Mouse (Mus musculus): ENCODE measurements around the gene Ociad1. TPM values are rescaled to one million over a fixed set of nuclear protein-coding genes. Genes with fewer than 3 reads are reported as not detected.

Ociad1 gene
- total RNA-seq, 2 experiments from 2014 or later, result 390 to 412 TPM

DNA sequence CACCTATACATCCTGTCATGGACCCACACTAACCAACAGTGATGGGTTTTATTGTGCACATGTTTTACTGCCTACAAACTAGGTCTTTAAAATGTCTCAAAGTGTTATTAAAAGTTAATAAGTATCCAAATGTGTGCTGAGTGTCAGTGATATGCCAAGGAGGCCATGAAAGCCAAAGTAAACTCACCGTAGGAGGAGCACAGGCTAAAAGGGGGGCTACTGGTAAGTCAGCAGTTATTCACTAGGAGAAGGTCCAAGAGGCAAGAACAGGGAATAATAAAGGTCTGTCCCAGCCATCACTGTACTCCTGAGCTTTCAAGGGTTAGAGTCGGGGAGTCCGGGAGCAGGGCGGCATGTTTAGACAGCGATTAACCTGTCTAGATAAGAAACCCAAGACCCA, 43.9 kb downstream of the Ociad1 start:
- DNase-seq (ENCODE audit: low spot score in 2 of 2), result no peak

DNA sequence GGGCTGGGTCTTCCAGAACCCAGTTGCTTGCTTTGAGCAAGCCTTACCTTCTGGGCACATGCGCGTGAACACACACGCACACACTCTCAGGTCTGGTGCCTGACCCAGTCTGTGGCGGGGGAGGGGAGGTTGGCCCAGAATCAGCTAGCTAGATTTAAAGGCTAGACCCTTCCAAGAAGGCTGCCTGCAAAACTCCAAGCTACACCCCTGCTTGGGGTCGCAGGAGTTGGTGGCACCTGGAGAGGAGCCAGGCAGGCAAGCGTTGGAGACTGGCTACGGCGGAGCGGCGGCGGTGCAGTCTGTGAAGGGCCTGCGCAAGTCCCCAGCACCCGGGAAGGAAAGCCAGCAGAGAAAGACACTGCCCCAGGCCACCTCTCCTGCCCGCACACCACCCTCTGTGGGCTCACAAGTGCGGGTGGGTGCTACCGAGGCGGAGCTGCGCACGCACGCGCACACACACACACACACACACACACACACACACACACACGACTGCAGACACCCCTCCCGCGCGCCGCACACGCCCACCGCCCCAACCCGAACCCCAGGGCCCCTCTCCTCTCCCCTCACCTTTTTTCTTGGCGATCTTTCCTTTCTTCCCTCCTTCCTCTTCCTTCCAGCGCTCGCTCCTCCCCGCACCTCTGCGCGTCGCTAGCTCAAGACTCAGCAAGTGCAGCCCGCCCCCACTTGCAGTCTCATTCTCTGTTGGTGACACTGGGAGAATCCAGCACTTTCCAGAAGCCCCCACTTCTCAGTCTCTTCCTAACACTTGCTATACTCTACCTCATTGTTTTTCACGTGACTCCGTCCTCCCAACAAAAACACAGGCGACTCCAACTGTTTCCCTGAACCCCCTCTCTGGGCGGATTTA, 45.6 kb downstream of the Ociad1 start:
- peak; percentile 29 to 55 for DNase-seq (ENCODE audit: low spot score in 2 of 2)

DNA sequence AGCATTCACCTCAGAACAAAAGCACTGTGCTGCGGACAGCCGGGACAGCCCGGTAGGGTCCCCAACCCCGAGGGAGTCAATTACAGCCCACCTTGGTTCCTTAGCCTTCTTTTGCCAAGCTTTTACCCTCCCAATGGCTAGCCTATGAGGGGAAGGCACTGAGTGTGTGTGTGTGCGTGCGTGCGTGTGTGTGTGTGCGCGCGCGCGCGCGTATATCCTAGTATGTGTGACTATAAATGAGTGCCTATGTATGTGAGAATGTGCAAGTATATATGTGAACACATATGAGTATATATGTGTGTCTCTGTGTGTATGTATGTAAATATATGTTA, 46.2 kb downstream of the Ociad1 start:
- DNase-seq (ENCODE audit: low spot score in 2 of 2), result no peak

DNA sequence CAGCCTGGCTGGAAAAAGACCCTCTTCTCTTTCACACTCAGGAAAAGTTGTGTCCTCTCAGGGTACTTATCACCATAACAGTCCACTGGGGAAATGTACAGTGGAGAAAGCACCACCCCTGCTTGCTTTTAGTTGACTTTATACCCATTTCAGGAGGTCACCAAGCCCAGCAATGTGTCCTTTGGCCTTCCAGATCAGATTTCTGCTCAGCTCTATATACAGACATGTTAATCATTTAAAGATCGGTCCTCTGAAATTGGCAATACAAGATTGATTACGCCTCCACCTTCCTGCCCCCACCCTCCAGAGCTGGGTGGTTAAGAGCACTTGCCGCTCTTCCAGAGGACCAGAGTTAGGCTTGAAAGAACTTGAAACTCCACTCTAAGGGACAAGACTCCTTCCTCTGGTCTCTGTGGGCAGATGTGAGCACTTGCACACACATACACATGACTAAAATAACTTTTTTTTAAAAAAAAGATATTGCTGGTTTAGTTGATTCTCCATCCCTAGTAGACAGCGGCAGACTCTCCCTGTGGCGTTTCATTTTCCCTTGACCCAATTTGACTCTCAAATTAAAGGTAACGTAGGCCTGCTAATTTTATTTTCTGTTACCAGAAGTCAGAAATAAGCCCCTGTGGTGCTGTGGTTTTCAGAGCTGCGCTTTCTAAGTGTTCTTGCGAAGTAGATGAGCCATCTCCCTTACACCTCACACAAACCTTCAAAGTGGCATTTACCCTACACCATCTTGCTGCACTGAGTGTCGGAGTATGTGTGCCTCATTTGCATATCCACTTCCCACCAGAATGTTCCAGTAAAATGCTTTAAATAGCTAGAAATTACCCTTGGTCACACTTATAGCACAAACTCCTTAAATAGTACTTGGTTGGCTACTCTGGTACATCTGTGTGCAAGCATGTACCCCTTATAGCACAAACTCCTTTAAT, 47.5 kb downstream of the Ociad1 start:
- DNase-seq (ENCODE audit: low spot score in 2 of 2), result no peak

- DNase-seq (ENCODE audit: low spot score in 2 of 2), result no peak
Measured at GRCm38 (mm10) chr5:73340723-73341235, 48.2 kb downstream of the Ociad1 start, which contains the start of gene Ociad2. TSS of gene Ociad2 (minus strand) at chr5:73341028.

GRCm38 (mm10) chr5:73342701-73343355, 50.2 kb downstream of the Ociad1 start:
- no peak for DNase-seq (ENCODE audit: low spot score in 2 of 2)

- peak; percentile 52 to 77 for DNase-seq (ENCODE audit: low spot score in 2 of 2)
Measured at GRCm38 (mm10) chr5:73344310-73344709, 51.7 kb downstream of the Ociad1 start.

DNA sequence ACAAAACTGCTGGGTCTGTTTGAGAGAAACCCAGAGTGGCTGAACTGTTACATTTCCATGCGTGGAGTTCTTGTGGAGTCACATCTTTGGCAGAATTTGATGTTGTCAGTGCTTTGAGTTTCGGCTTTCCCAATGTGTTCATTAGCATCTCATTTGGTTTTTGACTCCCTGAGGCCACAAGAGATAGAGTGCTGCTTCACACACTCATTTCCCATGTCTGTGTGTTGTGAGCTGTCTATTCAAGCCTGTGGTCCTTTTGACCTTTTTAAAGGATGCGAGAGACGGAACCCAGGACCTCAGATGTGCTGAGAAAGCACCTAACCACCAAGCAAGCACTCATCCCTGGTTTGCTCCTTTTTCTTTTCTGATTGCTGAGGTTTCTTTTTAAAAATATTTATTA, 52.7 kb downstream of the Ociad1 start:
- no peak for DNase-seq (ENCODE audit: low spot score in 2 of 2)

- no peak for DNase-seq (ENCODE audit: low spot score in 2 of 2)
Measured at GRCm38 (mm10) chr5:73349514-73349913, 56.9 kb downstream of the Ociad1 start.

GRCm38 (mm10) chr5:73351796-73352195, 59.2 kb downstream of the Ociad1 start:
- no peak for DNase-seq (ENCODE audit: low spot score in 2 of 2)

DNA sequence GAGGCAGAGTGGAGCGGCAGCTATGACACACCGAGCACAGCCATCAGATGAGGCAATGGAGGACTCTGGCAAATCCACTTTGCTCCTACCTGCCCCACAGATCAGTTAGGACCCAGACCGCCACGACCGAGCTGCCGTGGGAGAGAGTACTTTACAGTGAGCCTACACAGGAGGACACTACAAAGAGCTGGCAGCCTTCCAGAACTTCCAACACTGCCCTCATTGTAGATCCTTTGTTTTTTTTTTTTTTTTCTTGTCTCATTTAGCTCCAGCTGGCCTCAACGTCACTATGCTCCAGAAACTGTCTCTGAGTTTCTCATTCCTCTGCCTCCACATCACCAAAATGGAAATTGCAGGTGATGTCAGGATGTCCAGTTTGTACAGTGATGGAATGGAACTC, 60.9 kb downstream of the Ociad1 start:
- DNase-seq (ENCODE audit: low spot score in 2 of 2), result no peak

DNA sequence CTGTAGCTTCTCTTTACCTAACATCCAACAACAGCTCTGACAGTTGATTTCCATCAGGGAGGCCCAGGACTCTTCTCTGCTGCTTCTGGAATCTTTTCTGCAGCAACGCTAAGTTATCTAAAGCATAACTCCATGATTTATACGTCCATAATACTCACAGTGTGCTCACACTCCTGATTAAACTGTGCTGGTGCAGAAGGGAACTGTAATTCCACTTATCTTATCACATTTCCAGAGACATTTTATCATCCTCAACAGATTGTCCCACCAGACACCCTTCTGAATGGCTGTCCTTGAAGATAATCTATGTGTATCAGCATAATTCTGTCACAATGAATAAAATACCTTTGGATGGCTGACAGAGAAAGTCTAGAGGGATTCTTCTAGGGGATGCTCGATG, 61.4 kb downstream of the Ociad1 start:
- no peak for DNase-seq (ENCODE audit: low spot score in 2 of 2)

GRCm38 (mm10) chr5:73355393-73355792, 62.8 kb downstream of the Ociad1 start:
- DNase-seq (ENCODE audit: low spot score in 2 of 2), result no peak

DNA sequence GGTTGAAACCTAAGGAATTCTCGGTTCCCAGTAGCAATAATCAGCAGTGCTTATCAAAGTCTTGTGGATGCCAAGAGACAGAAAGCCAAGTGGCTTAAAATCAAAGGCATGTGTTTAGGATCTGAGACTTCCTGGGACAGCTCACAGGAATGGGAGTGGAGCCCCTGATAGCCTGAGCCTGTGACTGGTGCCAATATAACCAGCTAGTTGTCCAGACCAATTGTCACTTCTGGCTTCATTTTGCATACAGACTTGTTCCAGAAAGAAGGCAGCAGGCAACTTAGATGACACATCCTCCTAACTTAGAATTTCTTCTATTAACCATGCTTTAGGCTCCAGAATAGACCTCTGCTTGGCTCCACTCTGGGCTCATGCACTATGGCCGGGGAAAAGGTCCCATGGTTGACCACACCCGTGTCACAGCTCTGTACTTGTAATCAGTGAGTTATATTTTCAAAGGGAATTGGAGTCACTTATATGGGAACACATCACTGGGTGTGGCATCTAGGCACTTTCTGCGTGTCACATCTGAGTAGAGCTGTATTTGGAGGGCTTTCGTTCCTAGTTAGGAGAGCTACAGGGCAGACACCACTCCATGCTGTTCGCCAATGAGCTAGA, 66.7 kb downstream of the Ociad1 start:
- no peak for DNase-seq (ENCODE audit: low spot score in 2 of 2)

DNA sequence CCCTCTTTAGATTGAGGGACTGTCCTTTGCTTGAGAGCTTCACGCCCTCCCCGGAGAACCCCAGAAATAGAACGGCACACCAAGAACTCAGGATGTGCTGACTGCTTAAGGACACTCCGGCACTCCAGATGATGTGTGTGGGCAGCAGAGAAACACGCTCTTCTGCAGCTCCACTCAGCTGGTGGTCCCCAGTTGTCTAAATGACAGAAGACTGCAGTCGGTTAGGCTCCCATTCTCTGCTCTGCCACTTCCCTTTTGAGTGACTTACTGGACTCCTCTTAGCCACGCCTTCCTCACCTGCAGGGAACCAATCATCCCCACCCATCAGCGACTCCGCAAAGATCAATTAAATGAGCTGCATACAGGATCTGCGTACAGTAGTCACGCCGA, 67.2 kb downstream of the Ociad1 start:
- peak in 1 of 2 experiments; percentile 54 for DNase-seq (ENCODE audit: low spot score in 2 of 2)

DNA sequence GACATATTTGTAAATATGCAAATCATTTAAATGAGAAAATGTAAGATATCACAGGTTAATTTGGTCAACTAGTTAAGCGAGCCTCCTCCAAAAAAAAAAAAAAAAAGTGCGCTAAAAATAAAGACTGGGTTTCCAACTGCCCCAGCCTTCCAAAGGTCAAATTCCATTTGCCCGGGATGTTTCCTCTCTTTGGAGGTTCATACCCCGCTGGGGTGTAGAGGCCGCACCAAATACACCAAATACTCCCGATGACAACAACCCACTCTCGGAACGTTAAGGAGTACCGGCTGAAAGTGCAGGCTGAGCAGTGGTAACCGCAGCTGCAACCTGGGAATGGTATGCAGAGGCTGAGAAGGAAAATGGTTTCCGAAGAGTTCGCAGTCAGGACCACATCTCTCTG, 67.7 kb downstream of the Ociad1 start:
- no peak for DNase-seq (ENCODE audit: low spot score in 2 of 2)

DNA sequence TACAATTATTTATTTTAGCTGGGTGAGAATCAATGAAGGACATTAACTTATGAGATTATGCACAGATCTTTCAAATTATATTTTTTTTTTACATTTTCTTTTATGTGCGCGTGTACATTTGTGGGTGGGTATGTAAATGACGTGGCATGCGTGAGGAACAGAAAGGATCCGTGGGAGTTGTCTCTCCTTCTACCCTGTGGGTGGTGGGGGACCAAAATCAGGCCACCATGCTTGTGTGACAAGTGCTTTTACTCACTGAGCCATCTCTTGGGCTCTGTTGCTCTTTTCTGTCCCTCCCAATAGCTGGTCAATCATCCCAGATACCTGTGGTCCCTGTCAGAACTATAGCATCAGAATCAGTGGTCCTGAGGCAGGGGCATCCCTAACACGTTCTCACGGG, 69.8 kb downstream of the Ociad1 start:
- no peak for DNase-seq (ENCODE audit: low spot score in 2 of 2)

- no peak for DNase-seq (ENCODE audit: low spot score in 2 of 2)
Measured at GRCm38 (mm10) chr5:73362791-73363190, 70.2 kb downstream of the Ociad1 start.
